Mouse (Mus musculus): Measurements from ENCODE around the gene Il18. TPM values are rescaled to one million over a fixed set of nuclear protein-coding genes. Genes with fewer than 3 reads are reported as not detected.

Gene Il18
- 2.2 and 3.0 TPM in 2 replicates for polyA plus RNA-seq (2012; ENCODE audit: insufficient read depth, insufficient read length, missing spikeins)

GRCm38 (mm10) chr9:50554241-50555093 lies at the start of gene Il18:
TSS of gene Il18 (plus strand) at chr9:50554827.
- Histone ChIP-seq H3K4me3 (ENCODE audit: insufficient read depth, low read depth, low read length) (peak within 1 kb of the TSS; percentile 47), H3K27ac (replicated peaks; ENCODE audit: low read depth, low read length) (peak within 1 kb of the TSS; percentile 73), H3K4me1 (ENCODE audit: control insufficient read depth, insufficient read depth, insufficient read length, low read length) (no peaks in the 10 kb centered on the region)

GRCm38 (mm10) chr9:50505405-50505804 lies 49.2 kb upstream of the Il18 start:
- Histone ChIP-seq H3K4me1 (ENCODE audit: control insufficient read depth, insufficient read depth, insufficient read length, low read length) (peaks cover 4% of the 10 kb centered on the region; the same call in 1 of the 2 replicates), H3K27ac (replicated peaks; ENCODE audit: low read depth, low read length) (no peak overlapping the region), H3K4me3 (ENCODE audit: insufficient read depth, low read depth, low read length) (no peak overlapping the region)

GRCm38 (mm10) chr9:50507570-50507969 lies 47.1 kb upstream of the Il18 start:
- Histone ChIP-seq H3K4me3 (ENCODE audit: insufficient read depth, low read depth, low read length) (peak overlapping the region; percentile 9; the same call in 1 of the 2 replicates), H3K4me1 (ENCODE audit: control insufficient read depth, insufficient read depth, insufficient read length, low read length) (peaks cover 4% of the 10 kb centered on the region; the same call in 1 of the 2 replicates), H3K27ac (replicated peaks; ENCODE audit: low read depth, low read length) (peak overlapping the region; percentile 49)

- Histone ChIP-seq H3K27ac (replicated peaks; ENCODE audit: low read depth, low read length) (no peak overlapping the region), H3K4me3 (ENCODE audit: insufficient read depth, low read depth, low read length) (no peak overlapping the region), H3K4me1 (ENCODE audit: control insufficient read depth, insufficient read depth, insufficient read length, low read length) (no peaks in the 10 kb centered on the region)
Observed at GRCm38 (mm10) chr9:50515462-50515861, 39.2 kb upstream of the Il18 start.

- Histone ChIP-seq H3K4me1 (ENCODE audit: control insufficient read depth, insufficient read depth, insufficient read length, low read length) (no peaks in the 10 kb centered on the region), H3K27ac (replicated peaks; ENCODE audit: low read depth, low read length) (no peak overlapping the region), H3K4me3 (ENCODE audit: insufficient read depth, low read depth, low read length) (no peak overlapping the region)
Observed at GRCm38 (mm10) chr9:50518781-50519180, 35.8 kb upstream of the Il18 start.

- Histone ChIP-seq H3K4me1 (ENCODE audit: control insufficient read depth, insufficient read depth, insufficient read length, low read length) (no peaks in the 10 kb centered on the region; the same call in none of the 2 replicates), H3K27ac (replicated peaks; ENCODE audit: low read depth, low read length) (no peak overlapping the region), H3K4me3 (ENCODE audit: insufficient read depth, low read depth, low read length) (no peak overlapping the region)
Observed at GRCm38 (mm10) chr9:50520748-50521147, 33.9 kb upstream of the Il18 start.

- Histone ChIP-seq H3K27ac (replicated peaks; ENCODE audit: low read depth, low read length) (no peak overlapping the region), H3K4me3 (ENCODE audit: insufficient read depth, low read depth, low read length) (no peak overlapping the region), H3K4me1 (ENCODE audit: control insufficient read depth, insufficient read depth, insufficient read length, low read length) (peaks cover under 1% of the 10 kb centered on the region)
Observed at GRCm38 (mm10) chr9:50521562-50521961, 33.1 kb upstream of the Il18 start.

GRCm38 (mm10) chr9:50522574-50522973 lies 32.1 kb upstream of the Il18 start:
- Histone ChIP-seq H3K27ac (replicated peaks; ENCODE audit: low read depth, low read length) (no peak overlapping the region), H3K4me3 (ENCODE audit: insufficient read depth, low read depth, low read length) (no peak overlapping the region), H3K4me1 (ENCODE audit: control insufficient read depth, insufficient read depth, insufficient read length, low read length) (peaks cover 8% of the 10 kb centered on the region)

GRCm38 (mm10) chr9:50524936-50525335 lies 29.7 kb upstream of the Il18 start:
- Histone ChIP-seq H3K27ac (replicated peaks; ENCODE audit: low read depth, low read length) (peak overlapping the region; percentile 82), H3K4me1 (ENCODE audit: control insufficient read depth, insufficient read depth, insufficient read length, low read length) (peaks cover 9% of the 10 kb centered on the region), H3K4me3 (ENCODE audit: insufficient read depth, low read depth, low read length) (no peak overlapping the region)

GRCm38 (mm10) chr9:50525585-50525984 lies 29.0 kb upstream of the Il18 start:
- no peak overlapping the region for H3K4me3 ChIP-seq (ENCODE audit: insufficient read depth, low read depth, low read length)
- peaks cover 9% of the 10 kb centered on the region for H3K4me1 ChIP-seq (ENCODE audit: control insufficient read depth, insufficient read depth, insufficient read length, low read length)
- H3K27ac ChIP-seq (replicated peaks; ENCODE audit: low read depth, low read length) = peak overlapping the region; percentile 61; the same call in 1 of the 2 replicates

- Histone ChIP-seq H3K4me3 (ENCODE audit: insufficient read depth, low read depth, low read length) (peak overlapping the region; percentile 95), H3K4me1 (ENCODE audit: control insufficient read depth, insufficient read depth, insufficient read length, low read length) (peaks cover 9% of the 10 kb centered on the region), H3K27ac (replicated peaks; ENCODE audit: low read depth, low read length) (peak overlapping the region; percentile 10; the same call in 1 of the 2 replicates)
Observed at GRCm38 (mm10) chr9:50527860-50528259, 26.8 kb upstream of the Il18 start.

GRCm38 (mm10) chr9:50528293-50528892 lies 26.2 kb upstream of the Il18 start, which contains the start of gene Pts:
TSS of gene Pts (minus strand) at chr9:50528724.
- H3K4me3 ChIP-seq (ENCODE audit: insufficient read depth, low read depth, low read length) = peak within 1 kb of the TSS; percentile 95
- peaks cover 9% of the 10 kb centered on the region for H3K4me1 ChIP-seq (ENCODE audit: control insufficient read depth, insufficient read depth, insufficient read length, low read length)
- H3K27ac ChIP-seq (replicated peaks; ENCODE audit: low read depth, low read length) = peak within 1 kb of the TSS; percentile 96

- H3K4me1 ChIP-seq (ENCODE audit: control insufficient read depth, insufficient read depth, insufficient read length, low read length) = peaks cover 9% of the 10 kb centered on the region
- no peak overlapping the region for H3K27ac ChIP-seq (replicated peaks; ENCODE audit: low read depth, low read length)
- no peak overlapping the region for H3K4me3 ChIP-seq (ENCODE audit: insufficient read depth, low read depth, low read length)
Observed at GRCm38 (mm10) chr9:50530890-50531289, 23.7 kb upstream of the Il18 start.

GRCm38 (mm10) chr9:50533328-50533727 lies 21.3 kb upstream of the Il18 start:
- H3K4me3 ChIP-seq (ENCODE audit: insufficient read depth, low read depth, low read length) = no peak overlapping the region
- no peaks in the 10 kb centered on the region for H3K4me1 ChIP-seq (ENCODE audit: control insufficient read depth, insufficient read depth, insufficient read length, low read length)
- H3K27ac ChIP-seq (replicated peaks; ENCODE audit: low read depth, low read length) = peak overlapping the region; percentile 41; the same call in 1 of the 2 replicates

GRCm38 (mm10) chr9:50533791-50534190 lies 20.8 kb upstream of the Il18 start:
- Histone ChIP-seq H3K27ac (replicated peaks; ENCODE audit: low read depth, low read length) (no peak overlapping the region), H3K4me1 (ENCODE audit: control insufficient read depth, insufficient read depth, insufficient read length, low read length) (no peaks in the 10 kb centered on the region), H3K4me3 (ENCODE audit: insufficient read depth, low read depth, low read length) (no peak overlapping the region)

Data from brown adipose tissue, adult 24 weeks (tissue).